In the genomic region with DNA sequence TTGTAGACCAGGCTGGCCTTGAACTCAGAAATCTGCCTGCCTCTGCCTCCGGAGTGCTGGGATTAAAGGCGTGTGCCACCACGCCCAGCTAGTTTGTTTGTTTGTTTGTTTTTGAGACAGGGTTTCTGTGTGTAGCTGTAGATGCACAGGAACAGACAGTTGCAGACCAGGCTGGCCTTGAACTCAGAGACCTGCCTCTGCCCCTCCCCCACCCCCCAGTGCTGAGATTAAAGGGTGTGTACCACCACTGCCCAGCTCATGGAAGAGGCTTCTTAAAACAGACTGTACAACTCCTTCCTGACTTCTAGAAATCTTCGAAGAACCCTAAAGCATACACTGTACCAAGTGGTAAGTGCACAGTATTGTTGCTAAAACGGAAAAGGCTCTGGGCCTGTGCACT, we compare ENCODE assay signal across 9 mouse cellular contexts. TPM values are rescaled to one million over a fixed set of nuclear protein-coding genes. Genes with fewer than 3 reads are reported as not detected.
DNase-seq lines count a peak whose midpoint lies in the region; ATAC-seq and TF ChIP-seq lines count a peak whose summit lies in the region.
"Had no signal": no experiment of that assay in that cellular context is flagged by ENCODE, and none has a peak within 500 bp of the region (broad histone marks: within the 10 kb centered on the region; RNA-seq: fewer than 3 reads in every experiment).

No protein-coding gene starts in this region.

- no peak overlapping the region for H3K27ac ChIP-seq in left cerebral cortex, adult 2 months
- no peak overlapping the region for H3K27ac ChIP-seq in forebrain, embryonic 11.5 days (ENCODE audit: low read depth, low read length)
- no peak overlapping the region for H3K27ac ChIP-seq in limb, embryonic 11.5 days (replicated peaks; ENCODE audit: low read depth, low read length)
- H3K27ac ChIP-seq in neural tube, embryonic 14.5 days (ENCODE audit: low read depth, low read length) = no peak overlapping the region

- ATAC-seq in forebrain, embryonic 11.5 days (replicated peaks; ENCODE audit: low FRiP score) = no peak
- no peak for ATAC-seq in limb, embryonic 11.5 days (ENCODE audit: insufficient number of reproducible peaks, low FRiP score, low TSS enrichment, low read depth)
- ATAC-seq in neural tube, embryonic 14.5 days (ENCODE audit: low read depth) = no peak

- no peaks in the 10 kb centered on the region for H3K27me3 ChIP-seq in forebrain, embryonic 11.5 days (ENCODE audit: control insufficient read depth, insufficient read depth, low read length)
- no peaks in the 10 kb centered on the region for H3K27me3 ChIP-seq in limb, embryonic 11.5 days (ENCODE audit: control insufficient read depth, insufficient read depth, low read length)
- no peaks in the 10 kb centered on the region for H3K27me3 ChIP-seq in neural tube, embryonic 14.5 days (ENCODE audit: control insufficient read depth, insufficient read depth, low read length)

- DNase-seq in left cerebral cortex, adult 2 months (ENCODE audit: extremely low spot score in 1 of 2, low spot score in 2 of 2) = no peak
- no peak for DNase-seq in left cerebral cortex, postnatal 4 days
- no peak for DNase-seq in forebrain, embryonic 11.5 days (ENCODE audit: low spot score)
- no peak for DNase-seq in limb, embryonic 11.5 days (ENCODE audit: low spot score)
- no peak for DNase-seq in cerebellum, adult 8-10 months
- no peak for DNase-seq in MN1 (ENCODE audit: low spot score)
- DNase-seq: cerebellum, postnatal 36 days; thymus, adult 18-20 months had no signal

- H3K4me2 ChIP-seq in forebrain, embryonic 11.5 days (ENCODE audit: low read depth, low read length, severe bottlenecking) = peak overlapping the region; percentile 54; the same call in 1 of the 2 replicates
- H3K4me2 ChIP-seq in limb, embryonic 11.5 days (ENCODE audit: low read depth, severe bottlenecking) = peak overlapping the region; percentile 70; the same call in 1 of the 2 replicates
- H3K4me2 ChIP-seq in neural tube, embryonic 14.5 days (ENCODE audit: low read depth, low read length) = peak overlapping the region; percentile 72; the same call in 1 of the 2 replicates

- intact Hi-C loops in left cerebral cortex, adult 2 months (cut with DNase I) = loop anchor here (5.0 kb wide), 4 partner anchors 102 to 217 kb away; no protein-coding TSS in a partner anchor
- intact Hi-C loops in left cerebral cortex, postnatal 4 days (cut with DNase I) = no loop called here

- TF ChIP-seq CTCF in left cerebral cortex, adult 2 months (IDR thresholded peaks at IDR 0.05) = no peak

- WGBS in forebrain, embryonic 11.5 days = 89% methylated on average over 5 of the region's 5 CpGs
- 93% methylated on average over 5 of the region's 5 CpGs for WGBS in limb, embryonic 11.5 days
- 96% methylated on average over 5 of the region's 5 CpGs for WGBS in neural tube, embryonic 14.5 days

- H3K36me3 ChIP-seq in forebrain, embryonic 11.5 days (ENCODE audit: control insufficient read depth, insufficient read depth, low read length) = peaks cover 15% of the 10 kb centered on the region
- peaks cover 8% of the 10 kb centered on the region; the same call in 1 of the 2 replicates for H3K36me3 ChIP-seq in limb, embryonic 11.5 days (ENCODE audit: control insufficient read depth, insufficient read depth, low read length)
- H3K36me3 ChIP-seq in neural tube, embryonic 14.5 days (ENCODE audit: control insufficient read depth, insufficient read depth, low read length) = peaks cover 4% of the 10 kb centered on the region

- H3K4me1 ChIP-seq in forebrain, embryonic 11.5 days (replicated peaks; ENCODE audit: control insufficient read depth, insufficient read depth, low read length) = peaks cover 4% of the 10 kb centered on the region; the same call in 1 of the 2 replicates
- peaks cover 5% of the 10 kb centered on the region for H3K4me1 ChIP-seq in limb, embryonic 11.5 days (ENCODE audit: control insufficient read depth, insufficient read depth, low read length)
- peaks cover 11% of the 10 kb centered on the region for H3K4me1 ChIP-seq in neural tube, embryonic 14.5 days (ENCODE audit: control insufficient read depth, insufficient read depth, low read length)

- H3K9ac ChIP-seq in forebrain, embryonic 11.5 days (ENCODE audit: low read length) = 0 out of 2 replicates have a peak overlapping the region, but pooled peaks have one; percentile 95
- no peak overlapping the region for H3K9ac ChIP-seq in limb, embryonic 11.5 days (ENCODE audit: low read length)
- H3K9ac ChIP-seq in neural tube, embryonic 14.5 days (replicated peaks; ENCODE audit: low read depth, low read length) = no peak overlapping the region

- H3K4me3 ChIP-seq in left cerebral cortex, adult 2 months = peak overlapping the region; percentile 85; the same call in 1 of the 2 replicates
- H3K4me3 ChIP-seq in forebrain, embryonic 11.5 days (ENCODE audit: low read depth, low read length) = peak overlapping the region; percentile 77; the same call in 1 of the 2 replicates
- H3K4me3 ChIP-seq in limb, embryonic 11.5 days (ENCODE audit: low read depth, low read length) = no peak overlapping the region
- H3K4me3 ChIP-seq in neural tube, embryonic 14.5 days (ENCODE audit: low read depth, low read length) = no peak overlapping the region

- no peaks in the 10 kb centered on the region for H3K9me3 ChIP-seq in forebrain, embryonic 11.5 days (ENCODE audit: control insufficient read depth, low read length)
- no peaks in the 10 kb centered on the region for H3K9me3 ChIP-seq in limb, embryonic 11.5 days (ENCODE audit: control insufficient read depth, low read length)
- H3K9me3 ChIP-seq in neural tube, embryonic 14.5 days (ENCODE audit: control insufficient read depth, low read length) = no peaks in the 10 kb centered on the region

RNA-seq across cellular contexts. Expression of a gene that starts 25.2 kb away (rescaled TPM):
- total RNA-seq in left cerebral cortex, adult 2 months (2021) = 10 to 100 TPM; 63.8 to 64.7 TPM
- 10 to 100 TPM; 57.1 to 61.9 TPM for total RNA-seq in left cerebral cortex, postnatal 4 days (2021)
- polyA plus RNA-seq in forebrain, embryonic 11.5 days (2014; fragmentation: Nextera tagmentation; extraction: Ambion mirVana) = 57.5 and 59.7 TPM in 2 replicates
- 38.3 and 44.1 TPM in 2 replicates for polyA plus RNA-seq in limb, embryonic 11.5 days (2014; fragmentation: Nextera tagmentation; extraction: Ambion mirVana)
- 97.4 and 121 TPM in 2 replicates for polyA plus RNA-seq in neural tube, embryonic 14.5 days (2014; fragmentation: Nextera tagmentation; extraction: Ambion mirVana)

RNA-seq across cellular contexts. Expression of a gene that starts 27.5 kb away (rescaled TPM):
- total RNA-seq in left cerebral cortex, adult 2 months (2021) = 10 to 100 TPM; 33.6 to 40.3 TPM
- 10 to 100 TPM; 36.1 to 38.3 TPM for total RNA-seq in left cerebral cortex, postnatal 4 days (2021)
- 211 and 215 TPM in 2 replicates for polyA plus RNA-seq in forebrain, embryonic 11.5 days (2014; fragmentation: Nextera tagmentation; extraction: Ambion mirVana)
- 234 and 240 TPM in 2 replicates for polyA plus RNA-seq in limb, embryonic 11.5 days (2014; fragmentation: Nextera tagmentation; extraction: Ambion mirVana)
- polyA plus RNA-seq in neural tube, embryonic 14.5 days (2014; fragmentation: Nextera tagmentation; extraction: Ambion mirVana) = 89.6 and 97.3 TPM in 2 replicates

RNA-seq across cellular contexts. Expression of a gene that starts 31.8 kb away (rescaled TPM):
- 10 to 100 TPM; 65.9 to 67.6 TPM for total RNA-seq in left cerebral cortex, adult 2 months (2021)
- total RNA-seq in left cerebral cortex, postnatal 4 days (2021) = 100 to 1,000 TPM; 101 to 102 TPM
- polyA plus RNA-seq in forebrain, embryonic 11.5 days (2014; fragmentation: Nextera tagmentation; extraction: Ambion mirVana) = 47.4 and 50.8 TPM in 2 replicates
- 34.7 and 40.0 TPM in 2 replicates for polyA plus RNA-seq in limb, embryonic 11.5 days (2014; fragmentation: Nextera tagmentation; extraction: Ambion mirVana)
- 63.4 and 74.7 TPM in 2 replicates for polyA plus RNA-seq in neural tube, embryonic 14.5 days (2014; fragmentation: Nextera tagmentation; extraction: Ambion mirVana)

Comparison
In these comparisons a context has a peak if more than half of its experiments do, and no peak if none do; other contexts are left out.
1. H3K4me3 ChIP-seq: peak in left cerebral cortex, adult 2 months (single experiment) and forebrain, embryonic 11.5 days (single experiment); none in limb, embryonic 11.5 days (single experiment) and neural tube, embryonic 14.5 days (single experiment).
2. Peak in every context shown above with its lines, with median percentiles within 50 percentile points of each other: H3K4me2 ChIP-seq.